Comparison of ENCODE assay signal across 24 mouse cellular contexts in genomic region chr11:103343063-103343462, GRCm38 (mm10). TPM values are rescaled to one million over a fixed set of nuclear protein-coding genes. Genes with fewer than 3 reads are reported as not detected.
A peak's percentile ranks its signal among the peaks of the same experiment; 100 is the strongest.
DNase-seq lines count a peak whose midpoint lies in the region; ATAC-seq and TF ChIP-seq lines count a peak whose summit lies in the region.
"Had no signal": no experiment of that assay in that cellular context is flagged by ENCODE, and none has a peak within 500 bp of the region (broad histone marks: within the 10 kb centered on the region; RNA-seq: fewer than 3 reads in every experiment).

No protein-coding gene starts in this region.

- no peak overlapping the region for H3K9ac ChIP-seq in heart, embryonic 15.5 days
- no peak overlapping the region for H3K9ac ChIP-seq in heart, embryonic 12.5 days
- no peak overlapping the region for H3K9ac ChIP-seq in stomach, postnatal 0 days (ENCODE audit: low read length)
- H3K9ac ChIP-seq: embryonic facial prominence, embryonic 12.5 days; forebrain, embryonic 12.5 days; lung, embryonic 15.5 days; neural tube, embryonic 12.5 days had no signal

- no peak overlapping the region for H3K4me3 ChIP-seq in heart, embryonic 15.5 days
- no peak overlapping the region for H3K4me3 ChIP-seq in heart, embryonic 12.5 days
- H3K4me3 ChIP-seq in bone marrow, adult 2 months (replicated peaks; ENCODE audit: control insufficient read depth, low read depth, low read length): peak overlapping the region; percentile 59
- no peak overlapping the region for H3K4me3 ChIP-seq in stomach, postnatal 0 days (ENCODE audit: low read depth, low read length)
- H3K4me3 ChIP-seq: embryonic facial prominence, embryonic 12.5 days; forebrain, embryonic 12.5 days; gastrocnemius, adult 2 months; left cerebral cortex, adult 2 months; lung, embryonic 15.5 days; neural tube, embryonic 12.5 days had no signal

- ATAC-seq in heart, embryonic 15.5 days (replicated peaks; ENCODE audit: insufficient number of reproducible peaks, insufficient read depth, low FRiP score, low read depth): no peak
- ATAC-seq in heart, embryonic 12.5 days (ENCODE audit: insufficient number of reproducible peaks, low FRiP score): no peak
- ATAC-seq in stomach, postnatal 0 days (ENCODE audit: low FRiP score, low TSS enrichment): no peak
- ATAC-seq: hindbrain, postnatal 0 days had no signal

- 0 out of 2 replicates have a peak overlapping the region, but pooled peaks have one; percentile 11 for H3K4me2 ChIP-seq in heart, embryonic 15.5 days
- no peak overlapping the region for H3K4me2 ChIP-seq in heart, embryonic 12.5 days
- H3K4me2 ChIP-seq in stomach, postnatal 0 days (replicated peaks; ENCODE audit: low read depth): no peak overlapping the region
- H3K4me2 ChIP-seq: embryonic facial prominence, embryonic 12.5 days; forebrain, embryonic 12.5 days; lung, embryonic 15.5 days; neural tube, embryonic 12.5 days had no signal

- TF ChIP-seq POLR2A in bone marrow, adult 2 months (IDR thresholded peaks at IDR 0.05; ENCODE audit: borderline replicate concordance, control insufficient read depth, low read depth, low read length): no peak

- no peaks in the 10 kb centered on the region; the same call in 1 of the 2 replicates for H3K27me3 ChIP-seq in heart, embryonic 15.5 days
- H3K27me3 ChIP-seq in heart, embryonic 12.5 days (replicated peaks): peaks cover 18% of the 10 kb centered on the region; the same call in 1 of the 2 replicates
- no peaks in the 10 kb centered on the region for H3K27me3 ChIP-seq in stomach, postnatal 0 days (ENCODE audit: control insufficient read depth, insufficient read depth, low read length)
- H3K27me3 ChIP-seq: lung, embryonic 15.5 days; neural tube, embryonic 12.5 days had no signal

- H3K27ac ChIP-seq in heart, embryonic 15.5 days: no peak overlapping the region
- H3K27ac ChIP-seq in heart, embryonic 12.5 days (ENCODE audit: poor library complexity, severe bottlenecking): no peak overlapping the region
- no peak overlapping the region; the same call in 1 of the 2 replicates for H3K27ac ChIP-seq in bone marrow, adult 2 months (ENCODE audit: control insufficient read depth, insufficient read depth, low read depth, low read length, poor library complexity)
- H3K27ac ChIP-seq in stomach, postnatal 0 days (replicated peaks): no peak overlapping the region
- H3K27ac ChIP-seq: embryonic facial prominence, embryonic 12.5 days; forebrain, embryonic 12.5 days; gastrocnemius, adult 2 months; hindbrain, postnatal 0 days; left cerebral cortex, adult 2 months; lung, embryonic 15.5 days; neural tube, embryonic 12.5 days had no signal

- no peaks in the 10 kb centered on the region for H3K36me3 ChIP-seq in heart, embryonic 15.5 days
- H3K36me3 ChIP-seq in heart, embryonic 12.5 days: no peaks in the 10 kb centered on the region
- 0 out of 2 replicates have a peak, but pooled peaks cover 2% of the 10 kb centered on the region for H3K36me3 ChIP-seq in stomach, postnatal 0 days (ENCODE audit: control insufficient read depth, insufficient read depth, low read length)
- H3K36me3 ChIP-seq: embryonic facial prominence, embryonic 12.5 days; forebrain, embryonic 12.5 days; lung, embryonic 15.5 days; neural tube, embryonic 12.5 days had no signal

- peak; percentile 46 for DNase-seq in thymus, postnatal 14 days
- no peak for DNase-seq in thymus, postnatal 0 days (ENCODE audit: low spot score)
- no peak for DNase-seq in stomach, postnatal 0 days (ENCODE audit: low spot score)
- no peak for DNase-seq in adrenal gland, postnatal 36 days
- DNase-seq: adrenal gland, postnatal 14 days; cerebellum, postnatal 10 days; gastrocnemius, adult 2 months; heart, postnatal 14 days; kidney, adult 18-20 months; kidney, postnatal 4 days; layer of hippocampus, adult 9-11 months; lung, postnatal 36 days; midbrain, embryonic 14.5 days; right cerebral cortex, postnatal 14 days had no signal

- no peaks in the 10 kb centered on the region for H3K9me3 ChIP-seq in heart, embryonic 15.5 days (replicated peaks)
- no peaks in the 10 kb centered on the region for H3K9me3 ChIP-seq in heart, embryonic 12.5 days (replicated peaks)
- no peaks in the 10 kb centered on the region for H3K9me3 ChIP-seq in stomach, postnatal 0 days (ENCODE audit: control insufficient read depth, low read length)
- H3K9me3 ChIP-seq: embryonic facial prominence, embryonic 12.5 days; forebrain, embryonic 12.5 days; lung, embryonic 15.5 days; megakaryocyte, embryonic 14.5 days; neural tube, embryonic 12.5 days had no signal

- H3K4me1 ChIP-seq in heart, embryonic 15.5 days (replicated peaks): peaks cover 38% of the 10 kb centered on the region
- peaks cover 38% of the 10 kb centered on the region for H3K4me1 ChIP-seq in heart, embryonic 12.5 days (replicated peaks)
- peaks cover 14% of the 10 kb centered on the region for H3K4me1 ChIP-seq in bone marrow, adult 2 months (ENCODE audit: control insufficient read depth, insufficient read depth, low read length)
- H3K4me1 ChIP-seq in stomach, postnatal 0 days (replicated peaks; ENCODE audit: control insufficient read depth, insufficient read depth): peaks cover 8% of the 10 kb centered on the region; the same call in 1 of the 2 replicates

- TF ChIP-seq CTCF in bone marrow, adult 2 months (IDR thresholded peaks at IDR 0.05; ENCODE audit: control insufficient read depth, insufficient read depth, low read length): no peak
- peak; percentile 17; the same call in 1 of the 2 replicates for TF ChIP-seq CTCF in stomach, postnatal 0 days (IDR thresholded peaks at IDR 0.05; ENCODE audit: low read depth)

- 83% methylated on average over 6 of the region's 6 CpGs for WGBS in heart, embryonic 15.5 days
- WGBS in heart, embryonic 12.5 days: 80% methylated on average over 6 of the region's 6 CpGs
- 60% methylated on average over 6 of the region's 6 CpGs for WGBS in bone marrow, adult 2 months
- 89% methylated on average over 6 of the region's 6 CpGs for WGBS in stomach, postnatal 0 days

- no peak for TF ChIP-seq EP300 in stomach, postnatal 0 days (optimal IDR thresholded peaks at IDR 0.05)

RNA-seq across cellular contexts. Expression of gene Arhgap27, which starts 20.4 kb away (rescaled TPM):
- 5.4 and 9.0 TPM in 2 replicates for polyA plus RNA-seq in heart, embryonic 15.5 days (2015; fragmentation: Nextera tagmentation; extraction: Ambion mirVana)
- 6.7 and 8.9 TPM in 2 replicates for polyA plus RNA-seq in heart, embryonic 12.5 days (2016; fragmentation: Nextera tagmentation; extraction: Ambion mirVana)
- 20.0 and 20.4 TPM in 2 replicates for polyA plus RNA-seq in thymus, postnatal 0 days (2015; fragmentation: Nextera tagmentation; extraction: Ambion mirVana)
- 14.2 and 47.3 TPM in 2 replicates for polyA plus RNA-seq in bone marrow, adult 2 months (2011; ENCODE audit: insufficient read depth, insufficient read length, low replicate concordance, missing spikeins)
- polyA plus RNA-seq in stomach, postnatal 0 days (2015; fragmentation: Nextera tagmentation; extraction: Ambion mirVana): 18.2 and 22.1 TPM in 2 replicates
- total RNA-seq in adrenal gland, postnatal 36 days (2021): 10 to 100 TPM; 10.1 to 16.3 TPM
